Mouse (Mus musculus): ENCODE measurements at regions not wholly inside any gene's neighbourhood (a gene's known extent, or its start where the extent isn't known, plus 50 kb on each side); places are given as distances from the start of the nearest gene placed in this dataset.
A peak's percentile ranks its signal among the peaks of the same experiment; 100 is the strongest.

DNA sequence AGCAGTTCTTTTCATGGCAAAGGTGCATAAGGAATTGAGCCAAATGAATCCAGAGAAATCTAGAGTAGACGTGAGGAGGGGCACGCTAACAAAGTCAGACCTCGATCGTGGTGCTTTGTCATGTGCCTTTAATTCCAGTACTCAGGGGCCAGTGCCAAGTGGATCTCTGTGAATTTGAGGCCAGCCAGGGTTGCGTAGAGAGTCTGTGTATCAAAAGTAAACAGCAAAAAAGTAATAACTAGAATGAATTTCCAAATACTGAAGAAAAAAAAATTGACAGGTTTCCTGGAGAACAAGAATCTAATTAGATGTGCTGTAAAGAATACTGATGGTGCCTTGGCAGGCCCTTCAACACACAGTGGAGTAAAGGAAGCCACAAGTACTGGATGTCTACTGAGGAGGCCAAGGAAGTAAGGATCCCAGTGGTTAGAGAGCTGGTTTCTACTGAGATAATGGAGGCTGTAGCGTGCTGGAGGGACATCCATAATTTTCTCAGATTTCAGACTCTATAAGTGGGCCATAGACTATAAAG lies 153.9 kb upstream of the Rag2 start:
- Histone ChIP-seq H3K4me3 (ENCODE audit: control insufficient read depth, low read depth, low read length) (no peak overlapping the region), H3K4me1 (ENCODE audit: control insufficient read depth, insufficient read depth, low read length) (no peaks in the 10 kb centered on the region), H3K27me3 (ENCODE audit: control insufficient read depth, insufficient read depth, low read length) (no peaks in the 10 kb centered on the region), H3K27ac (ENCODE audit: control insufficient read depth, insufficient read depth, low read depth, low read length) (no peak overlapping the region), H3K36me3 (ENCODE audit: control insufficient read depth, insufficient read depth, low read length) (no peaks in the 10 kb centered on the region)
- no peak for TF ChIP-seq CTCF (IDR thresholded peaks at IDR 0.05; ENCODE audit: control insufficient read depth, insufficient read depth, insufficient replicate concordance, low read depth, low read length)
- TF ChIP-seq POLR2A (IDR thresholded peaks at IDR 0.05; ENCODE audit: control insufficient read depth, low read depth, low read length), result no peak

DNA sequence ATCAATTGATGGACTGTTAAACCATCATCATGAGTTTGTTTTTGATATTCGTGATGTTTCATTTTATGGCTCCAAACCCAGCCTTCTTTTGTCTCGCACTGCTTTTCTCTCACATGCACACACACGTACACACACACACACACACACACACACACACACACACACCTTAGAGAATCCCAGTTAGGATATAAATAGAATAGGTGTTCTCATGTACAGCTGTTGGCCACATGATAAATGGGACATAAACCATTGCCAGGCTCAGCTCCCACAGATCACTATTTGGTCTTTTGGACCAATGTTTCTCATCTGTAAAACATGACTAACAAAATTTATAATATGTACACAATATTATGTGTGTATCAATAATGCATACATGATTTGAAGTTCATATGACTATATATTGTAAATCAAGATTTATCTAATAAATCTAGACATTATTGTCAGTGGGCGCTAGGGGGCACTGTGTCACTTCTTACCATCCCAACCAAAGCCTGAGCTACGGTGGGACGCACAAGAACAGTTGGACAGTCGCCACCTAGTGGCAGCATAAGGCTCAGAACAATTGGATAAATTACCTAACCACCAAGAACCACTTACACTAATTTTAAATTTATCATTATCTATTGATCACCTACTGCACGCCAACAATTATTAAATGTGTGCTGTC lies 151.9 kb upstream of the Rag2 start:
- Histone ChIP-seq H3K4me3 (ENCODE audit: control insufficient read depth, low read depth, low read length) (no peak overlapping the region), H3K27ac (ENCODE audit: control insufficient read depth, insufficient read depth, low read depth, low read length) (no peak overlapping the region), H3K4me1 (ENCODE audit: control insufficient read depth, insufficient read depth, low read length) (no peaks in the 10 kb centered on the region), H3K27me3 (ENCODE audit: control insufficient read depth, insufficient read depth, low read length) (no peaks in the 10 kb centered on the region), H3K36me3 (ENCODE audit: control insufficient read depth, insufficient read depth, low read length) (no peaks in the 10 kb centered on the region)
- TF ChIP-seq POLR2A (IDR thresholded peaks at IDR 0.05; ENCODE audit: control insufficient read depth, low read depth, low read length) (no peak), CTCF (IDR thresholded peaks at IDR 0.05; ENCODE audit: control insufficient read depth, insufficient read depth, insufficient replicate concordance, low read depth, low read length) (peak; percentile 84; the same call in 1 of the 2 replicates)

DNA sequence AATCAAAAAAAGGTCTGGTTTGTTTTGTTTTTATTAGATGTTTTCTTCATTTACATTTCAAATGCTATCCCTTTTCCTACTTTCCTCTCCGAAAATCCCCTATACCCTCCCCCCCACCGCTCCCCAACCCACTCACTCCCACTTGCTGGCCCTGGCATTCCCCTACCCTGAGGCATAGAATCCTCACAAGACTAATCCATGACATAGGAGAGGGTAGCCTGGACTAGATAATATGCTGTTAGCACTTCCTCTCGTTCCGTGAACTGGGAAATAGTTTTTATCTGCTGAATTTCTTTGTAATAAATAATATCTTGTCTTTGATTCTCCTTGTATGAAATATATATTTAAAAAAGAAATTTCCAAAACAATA lies 151.4 kb upstream of the Rag2 start:
- Histone ChIP-seq H3K27ac (ENCODE audit: control insufficient read depth, insufficient read depth, low read depth, low read length) (no peak overlapping the region), H3K36me3 (ENCODE audit: control insufficient read depth, insufficient read depth, low read length) (no peaks in the 10 kb centered on the region), H3K4me3 (ENCODE audit: control insufficient read depth, low read depth, low read length) (no peak overlapping the region), H3K4me1 (ENCODE audit: control insufficient read depth, insufficient read depth, low read length) (no peaks in the 10 kb centered on the region), H3K27me3 (ENCODE audit: control insufficient read depth, insufficient read depth, low read length) (no peaks in the 10 kb centered on the region)
- TF ChIP-seq POLR2A (IDR thresholded peaks at IDR 0.05; ENCODE audit: control insufficient read depth, low read depth, low read length) (no peak), CTCF (IDR thresholded peaks at IDR 0.05; ENCODE audit: control insufficient read depth, insufficient read depth, insufficient replicate concordance, low read depth, low read length) (no peak)

DNA sequence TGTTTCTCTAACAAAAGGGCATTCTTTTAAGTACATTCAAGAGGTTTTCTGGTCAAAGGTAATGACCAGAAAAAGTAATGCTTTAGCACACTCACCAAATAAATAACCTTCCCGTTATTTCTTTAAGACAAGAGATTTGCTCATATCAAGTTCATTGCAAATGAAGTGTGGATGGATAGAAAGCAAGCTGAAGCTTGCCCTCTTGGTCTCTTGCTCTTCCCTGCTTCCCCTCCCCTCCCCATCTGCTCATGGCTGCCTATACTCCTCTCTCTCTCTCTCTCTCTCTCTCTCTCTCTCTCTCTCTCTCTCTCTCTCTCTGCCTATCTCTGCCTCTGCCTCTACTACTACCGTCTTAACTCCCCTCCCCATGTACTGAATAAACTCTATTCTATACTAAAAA lies 147.7 kb upstream of the Rag2 start:
- Histone ChIP-seq H3K36me3 (ENCODE audit: control insufficient read depth, insufficient read depth, low read length) (no peaks in the 10 kb centered on the region), H3K4me3 (ENCODE audit: control insufficient read depth, low read depth, low read length) (no peak overlapping the region), H3K4me1 (ENCODE audit: control insufficient read depth, insufficient read depth, low read length) (no peaks in the 10 kb centered on the region), H3K27ac (ENCODE audit: control insufficient read depth, insufficient read depth, low read depth, low read length) (no peak overlapping the region), H3K27me3 (ENCODE audit: control insufficient read depth, insufficient read depth, low read length) (no peaks in the 10 kb centered on the region)
- TF ChIP-seq POLR2A (IDR thresholded peaks at IDR 0.05; ENCODE audit: control insufficient read depth, low read depth, low read length) (no peak), CTCF (IDR thresholded peaks at IDR 0.05; ENCODE audit: control insufficient read depth, insufficient read depth, insufficient replicate concordance, low read depth, low read length) (no peak)

DNA sequence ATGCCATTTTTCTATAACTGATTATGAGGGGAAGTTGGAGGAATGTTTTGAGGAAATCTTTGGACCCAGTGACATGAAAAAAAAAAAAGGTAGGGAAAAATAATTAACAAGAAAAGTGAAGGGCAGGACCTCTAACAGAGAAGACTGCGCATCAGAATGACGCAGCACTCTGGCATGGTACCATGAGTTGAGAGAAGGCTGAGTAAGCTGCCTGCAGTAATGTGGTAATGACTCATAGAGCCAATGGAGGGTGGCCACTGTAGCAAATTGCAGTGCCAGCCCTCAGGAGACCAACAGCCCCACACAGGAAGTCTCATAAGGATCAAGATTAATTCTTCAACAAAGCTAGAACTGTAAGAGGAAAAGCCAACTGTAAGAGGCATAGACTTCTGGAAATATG lies 134.3 kb upstream of the Rag2 start:
- Histone ChIP-seq H3K27me3 (ENCODE audit: control insufficient read depth, insufficient read depth, low read length) (no peaks in the 10 kb centered on the region), H3K27ac (ENCODE audit: control insufficient read depth, insufficient read depth, low read depth, low read length) (no peak overlapping the region), H3K36me3 (ENCODE audit: control insufficient read depth, insufficient read depth, low read length) (no peaks in the 10 kb centered on the region), H3K4me3 (ENCODE audit: control insufficient read depth, low read depth, low read length) (no peak overlapping the region), H3K4me1 (ENCODE audit: control insufficient read depth, insufficient read depth, low read length) (no peaks in the 10 kb centered on the region)
- TF ChIP-seq POLR2A (IDR thresholded peaks at IDR 0.05; ENCODE audit: control insufficient read depth, low read depth, low read length), result no peak
- no peak for TF ChIP-seq CTCF (IDR thresholded peaks at IDR 0.05; ENCODE audit: control insufficient read depth, insufficient read depth, insufficient replicate concordance, low read depth, low read length)

DNA sequence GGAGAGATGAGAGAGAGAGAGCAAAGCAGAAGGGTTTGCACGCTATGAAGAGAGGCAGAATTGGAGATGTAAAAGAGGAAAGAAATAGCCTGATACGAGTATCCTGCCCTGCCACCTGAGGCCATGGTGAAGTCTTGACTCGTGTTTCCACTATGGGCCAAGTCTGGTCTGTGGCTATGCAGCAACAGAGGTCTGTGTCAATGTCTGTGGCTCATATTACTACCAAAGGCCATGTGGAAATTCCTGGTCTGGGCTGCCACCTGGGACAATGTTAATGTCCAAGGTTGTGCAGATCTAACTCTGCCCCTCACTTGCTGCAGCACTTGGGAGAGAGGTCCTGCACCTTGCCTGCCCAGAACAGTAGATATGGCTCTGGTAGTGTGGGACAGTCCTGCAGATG lies 132.8 kb upstream of the Rag2 start:
- H3K4me3 ChIP-seq (ENCODE audit: control insufficient read depth, low read depth, low read length), result no peak overlapping the region
- no peaks in the 10 kb centered on the region for H3K27me3 ChIP-seq (ENCODE audit: control insufficient read depth, insufficient read depth, low read length)
- no peak overlapping the region for H3K27ac ChIP-seq (ENCODE audit: control insufficient read depth, insufficient read depth, low read depth, low read length)
- no peak for TF ChIP-seq POLR2A (IDR thresholded peaks at IDR 0.05; ENCODE audit: control insufficient read depth, low read depth, low read length)
- H3K36me3 ChIP-seq (ENCODE audit: control insufficient read depth, insufficient read depth, low read length), result no peaks in the 10 kb centered on the region
- no peaks in the 10 kb centered on the region for H3K4me1 ChIP-seq (ENCODE audit: control insufficient read depth, insufficient read depth, low read length)

DNA sequence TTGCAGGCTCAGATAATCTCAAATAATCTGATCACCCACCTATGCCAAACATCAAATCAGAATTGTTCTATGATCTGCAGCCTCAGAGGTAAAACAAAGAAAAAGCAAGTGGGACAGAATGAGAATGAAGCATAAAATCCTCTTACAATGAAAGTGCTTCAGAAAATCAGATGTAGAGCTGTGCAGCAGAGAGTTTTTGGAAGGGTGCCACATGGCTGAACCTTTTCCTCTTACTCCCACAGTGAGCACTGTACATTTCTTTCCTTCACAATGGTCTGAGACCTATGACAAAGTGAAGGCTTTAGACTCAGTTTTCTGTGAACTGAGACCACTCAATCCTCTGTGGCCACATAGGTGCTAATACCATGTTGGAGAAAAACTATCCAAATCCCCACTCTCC lies 116.4 kb upstream of the Rag2 start:
- Histone ChIP-seq H3K4me3 (ENCODE audit: control insufficient read depth, low read depth, low read length) (no peak overlapping the region), H3K36me3 (ENCODE audit: control insufficient read depth, insufficient read depth, low read length) (no peaks in the 10 kb centered on the region), H3K27ac (ENCODE audit: control insufficient read depth, insufficient read depth, low read depth, low read length) (no peak overlapping the region), H3K27me3 (ENCODE audit: control insufficient read depth, insufficient read depth, low read length) (no peaks in the 10 kb centered on the region), H3K4me1 (ENCODE audit: control insufficient read depth, insufficient read depth, low read length) (no peaks in the 10 kb centered on the region)
- TF ChIP-seq POLR2A (IDR thresholded peaks at IDR 0.05; ENCODE audit: control insufficient read depth, low read depth, low read length) (no peak), CTCF (IDR thresholded peaks at IDR 0.05; ENCODE audit: control insufficient read depth, insufficient read depth, insufficient replicate concordance, low read depth, low read length) (no peak)

All from testis, adult 2 months (tissue).